Mouse (Mus musculus) midbrain, embryonic 11.5 days (tissue): Measurements from ENCODE around the gene Lgr5. TPM values are rescaled to one million over a fixed set of nuclear protein-coding genes. Genes with fewer than 3 reads are reported as not detected.

Experiments
- ATAC-seq: fragments of 200-750 bp; cut with Nextera tagmentation; 2 replicates; pipeline ENCODE4 v1.8.0; 2017; ENCODE audit warnings: moderate TSS enrichment, moderate library complexity; ENCODE audit not compliant: low FRiP score
- DNase-seq: peaks from one replicate; pipeline ENCODE4 v3.0.0; 2015; ENCODE audit warnings: low spot score; ENCODE audit errors: missing footprints
- H3K27ac ChIP-seq: fragments of 300-500 bp; sonication (generic); 2 replicates; pipeline ENCODE4 v1.5.1; 2014; ENCODE audit warnings: low read depth, low read length
- H3K27me3 ChIP-seq: fragments of 300-500 bp; sonication (generic); 2 replicates; pipeline ENCODE4 v1.6.1; 2014; ENCODE audit warnings: mild to moderate bottlenecking, low read length, moderate library complexity, mixed read lengths; ENCODE audit not compliant: control insufficient read depth, insufficient read depth
- H3K36me3 ChIP-seq: fragments of 300-500 bp; sonication (generic); 2 replicates; pipeline ENCODE4 v1.6.1; 2014; ENCODE audit warnings: mild to moderate bottlenecking, low read length, moderate library complexity, mixed read lengths; ENCODE audit not compliant: control insufficient read depth, insufficient read depth
- H3K4me1 ChIP-seq: fragments of 300-500 bp; sonication (generic); 2 replicates; pipeline ENCODE4 v1.6.1; 2014; ENCODE audit warnings: low read length; ENCODE audit not compliant: control insufficient read depth, insufficient read depth
- H3K4me2 ChIP-seq: fragments of 300-500 bp; sonication (generic); 2 replicates; pipeline ENCODE4 v1.6.1; 2014; ENCODE audit warnings: mild to moderate bottlenecking, moderate library complexity
- H3K4me3 ChIP-seq: fragments of 300-500 bp; sonication (generic); 2 replicates; pipeline ENCODE4 v1.5.1; 2014; ENCODE audit warnings: low read depth, low read length
- H3K9ac ChIP-seq: fragments of 300-500 bp; sonication (generic); 2 replicates; pipeline ENCODE4 v1.6.1; 2014; ENCODE audit warnings: low read length
- H3K9me3 ChIP-seq: fragments of 300-500 bp; sonication (generic); 2 replicates; pipeline ENCODE4 v1.6.1; 2016; ENCODE audit warnings: low read length; ENCODE audit not compliant: control insufficient read depth
- WGBS: fragments of 180-500 bp; shearing (Covaris S2); extraction: QIAGEN DNeasy Blood & Tissue Kit; methylation state at CpG from one replicate; pipeline ENCODE4 v1.1.7; 2014; 5-methylcytosine and 5-hydroxymethylcytosine counted together
- polyA plus RNA-seq: library from polyadenylated mRNA; unstranded; fragments of >200 nt; fragmentation: Nextera tagmentation; extraction: Ambion mirVana; gene quantifications from 2 replicates; pipeline ENCODE4 v1.2.1, GENCODE M21; 2014

The Lgr5 gene
- polyA plus RNA-seq, 1 experiment from 2014 or later: 7.3 TPM

GRCm38 (mm10) chr10:115521081-115521451, 66.5 kb downstream of the Lgr5 start:
- ATAC-seq (no peak), DNase-seq (no peak)
- H3K27ac ChIP-seq: no peak overlapping the region
- no peaks in the 10 kb centered on the region for H3K9me3 ChIP-seq
- no peak overlapping the region for H3K4me3 ChIP-seq
- 9% methylated on average over 4 of the region's 4 CpGs for WGBS
- H3K4me1 ChIP-seq: peaks cover 7% of the 10 kb centered on the region; the same call in 1 of the 2 replicates
- H3K9ac ChIP-seq: no peak overlapping the region
- H3K36me3 ChIP-seq: no peaks in the 10 kb centered on the region
- H3K4me2 ChIP-seq: no peak overlapping the region
- no peaks in the 10 kb centered on the region for H3K27me3 ChIP-seq

GRCm38 (mm10) chr10:115520200-115521080, 67.1 kb downstream of the Lgr5 start:
- Histone ChIP-seq H3K9me3 (no peaks in the 10 kb centered on the region), H3K9ac (no peak overlapping the region), H3K4me2 (0 out of 2 replicates have a peak overlapping the region, but pooled peaks have one; percentile 4), H3K4me1 (peaks cover 7% of the 10 kb centered on the region; the same call in 1 of the 2 replicates), H3K4me3 (no peak overlapping the region), H3K36me3 (no peaks in the 10 kb centered on the region), H3K27me3 (no peaks in the 10 kb centered on the region), H3K27ac (no peak overlapping the region)
- 33% methylated on average over 17 of the region's 17 CpGs for WGBS
- no peak for ATAC-seq
- DNase-seq: peak; percentile 85

GRCm38 (mm10) chr10:115518845-115519244, 68.7 kb downstream of the Lgr5 start:
- DNase-seq: no peak
- WGBS: 94% methylated on average over 3 of the region's 3 CpGs

GRCm38 (mm10) chr10:115515503-115515902, 72.1 kb downstream of the Lgr5 start:
- Histone ChIP-seq H3K36me3 (no peaks in the 10 kb centered on the region), H3K9me3 (no peaks in the 10 kb centered on the region), H3K27me3 (no peaks in the 10 kb centered on the region), H3K4me3 (no peak overlapping the region), H3K4me1 (peaks cover 1% of the 10 kb centered on the region; the same call in 1 of the 2 replicates), H3K27ac (no peak overlapping the region), H3K4me2 (no peak overlapping the region), H3K9ac (no peak overlapping the region)
- ATAC-seq: no peak
- DNase-seq: no peak
- 90% methylated on average over 7 of the region's 7 CpGs for WGBS

More at GRCm38 (mm10) chr10:115518845-115519244, 68.7 kb downstream of the Lgr5 start:
- Histone ChIP-seq H3K36me3 (no peaks in the 10 kb centered on the region), H3K4me1 (peaks cover 7% of the 10 kb centered on the region; the same call in 1 of the 2 replicates), H3K4me3 (no peak overlapping the region), H3K27me3 (no peaks in the 10 kb centered on the region), H3K27ac (no peak overlapping the region), H3K9me3 (no peaks in the 10 kb centered on the region), H3K4me2 (no peak overlapping the region), H3K9ac (no peak overlapping the region)
- no peak for ATAC-seq

- ATAC-seq (no peak), DNase-seq (no peak)
- Histone ChIP-seq H3K4me2 (no peak overlapping the region), H3K9ac (no peak overlapping the region), H3K4me3 (no peak overlapping the region), H3K9me3 (no peaks in the 10 kb centered on the region), H3K4me1 (no peaks in the 10 kb centered on the region), H3K27me3 (no peaks in the 10 kb centered on the region), H3K36me3 (no peaks in the 10 kb centered on the region), H3K27ac (no peak overlapping the region)
- 92% methylated on average over 5 of the region's 5 CpGs for WGBS
Measured at GRCm38 (mm10) chr10:115510959-115511358, 76.6 kb downstream of the Lgr5 start.

GRCm38 (mm10) chr10:115505631-115506239, 81.8 kb downstream of the Lgr5 start:
- no peaks in the 10 kb centered on the region for H3K36me3 ChIP-seq
- no peak overlapping the region for H3K9ac ChIP-seq
- H3K27ac ChIP-seq: no peak overlapping the region
- H3K4me1 ChIP-seq: no peaks in the 10 kb centered on the region
- H3K4me3 ChIP-seq: no peak overlapping the region
- H3K9me3 ChIP-seq: no peaks in the 10 kb centered on the region
- 93% methylated on average over 16 of the region's 16 CpGs for WGBS
- H3K4me2 ChIP-seq: no peak overlapping the region
- H3K27me3 ChIP-seq: no peaks in the 10 kb centered on the region
- no peak for ATAC-seq
- no peak for DNase-seq

GRCm38 (mm10) chr10:115505155-115505554, 82.4 kb downstream of the Lgr5 start:
- H3K27ac ChIP-seq: no peak overlapping the region
- DNase-seq (no peak), ATAC-seq (no peak)
- no peaks in the 10 kb centered on the region for H3K9me3 ChIP-seq
- H3K4me2 ChIP-seq: no peak overlapping the region
- H3K9ac ChIP-seq: no peak overlapping the region
- no peaks in the 10 kb centered on the region for H3K27me3 ChIP-seq
- no peaks in the 10 kb centered on the region for H3K4me1 ChIP-seq
- H3K36me3 ChIP-seq: no peaks in the 10 kb centered on the region
- WGBS: 91% methylated on average over 10 of the region's 10 CpGs
- no peak overlapping the region for H3K4me3 ChIP-seq

GRCm38 (mm10) chr10:115493778-115494141, 93.8 kb downstream of the Lgr5 start:
- no peaks in the 10 kb centered on the region for H3K27me3 ChIP-seq
- 0 out of 2 replicates have a peak overlapping the region, but pooled peaks have one; percentile 9 for H3K4me2 ChIP-seq

More at GRCm38 (mm10) chr10:115493778-115494141, 93.8 kb downstream of the Lgr5 start:
- Histone ChIP-seq H3K27ac (no peak overlapping the region), H3K9me3 (no peaks in the 10 kb centered on the region), H3K9ac (no peak overlapping the region), H3K4me3 (no peak overlapping the region), H3K36me3 (no peaks in the 10 kb centered on the region), H3K4me1 (peaks cover 5% of the 10 kb centered on the region; the same call in 1 of the 2 replicates)
- ATAC-seq (no peak), DNase-seq (peak; percentile 84)
- 16% methylated on average over 7 of the region's 7 CpGs for WGBS
